Mouse (Mus musculus): Measurements from ENCODE around the gene Gsx1. TPM values are rescaled to one million over a fixed set of nuclear protein-coding genes. Genes with fewer than 3 reads are reported as not detected.

Gene Gsx1
- polyA plus RNA-seq, 1 experiment from 2014 or later: 7.2 TPM

GRCm38 (mm10) chr5:147227354-147228112 is 39.0 kb downstream of the Gsx1 start:
- Histone ChIP-seq H3K4me2 (no peak overlapping the region), H3K9ac (no peak overlapping the region), H3K36me3 (no peaks in the 10 kb centered on the region), H3K27ac (no peak overlapping the region), H3K4me3 (no peak overlapping the region), H3K27me3 (peaks cover 64% of the 10 kb centered on the region), H3K4me1 (replicated peaks) (peaks cover 24% of the 10 kb centered on the region), H3K9me3 (no peaks in the 10 kb centered on the region)
- 18% methylated on average over 25 of the region's 25 CpGs for WGBS
- peak; percentile 81 for ATAC-seq (ENCODE audit: low FRiP score)

GRCm38 (mm10) chr5:147235406-147236309 is 47.2 kb downstream of the Gsx1 start:
- H3K4me3 ChIP-seq: no peak overlapping the region
- peaks cover 26% of the 10 kb centered on the region; the same call in 1 of the 2 replicates for H3K27me3 ChIP-seq
- no peak overlapping the region for H3K27ac ChIP-seq
- no peak for ATAC-seq (ENCODE audit: low FRiP score)
- no peak overlapping the region for H3K4me2 ChIP-seq
- H3K9ac ChIP-seq: no peak overlapping the region
- no peaks in the 10 kb centered on the region for H3K4me1 ChIP-seq (replicated peaks)
- 61% methylated on average over 21 of the region's 21 CpGs for WGBS
- H3K36me3 ChIP-seq: no peaks in the 10 kb centered on the region
- no peaks in the 10 kb centered on the region for H3K9me3 ChIP-seq

Other genes with a start within 250 kb of the Gsx1 start
- 99.5 and 102 TPM in 2 replicates for gene Gtf3a, start 240.0 kb upstream of the Gsx1 start, polyA plus RNA-seq (2015; fragmentation: Nextera tagmentation; extraction: Ambion mirVana)
- gene Mtif3, start 224.9 kb upstream of the Gsx1 start, polyA plus RNA-seq (2015; fragmentation: Nextera tagmentation; extraction: Ambion mirVana): 24.7 and 26.5 TPM in 2 replicates
- gene Lnx2, start 112.1 kb upstream of the Gsx1 start, polyA plus RNA-seq (2015; fragmentation: Nextera tagmentation; extraction: Ambion mirVana): 4.3 and 4.7 TPM in 2 replicates
- gene Polr1d, start 111.6 kb upstream of the Gsx1 start, polyA plus RNA-seq (2015; fragmentation: Nextera tagmentation; extraction: Ambion mirVana): 103 and 107 TPM in 2 replicates
- gene Pdx1, start 81.3 kb downstream of the Gsx1 start, polyA plus RNA-seq (2015; fragmentation: Nextera tagmentation; extraction: Ambion mirVana): not detected in 2 replicates
- gene Cdx2, start 118.6 kb downstream of the Gsx1 start, polyA plus RNA-seq (2015; fragmentation: Nextera tagmentation; extraction: Ambion mirVana): 0.08 TPM in 1 of 2 replicates, not detected in the other
- gene Urad, start 133.7 kb downstream of the Gsx1 start, polyA plus RNA-seq (2015; fragmentation: Nextera tagmentation; extraction: Ambion mirVana): not detected in 2 replicates
- gene Flt3, start 211.8 kb downstream of the Gsx1 start, polyA plus RNA-seq (2015; fragmentation: Nextera tagmentation; extraction: Ambion mirVana): 0.36 and 0.40 TPM in 2 replicates
- gene Pan3, start 241.5 kb downstream of the Gsx1 start, polyA plus RNA-seq (2015; fragmentation: Nextera tagmentation; extraction: Ambion mirVana): 61.1 and 63.5 TPM in 2 replicates

All from hindbrain, embryonic 13.5 days (tissue).